Mouse (Mus musculus) myocyte (in vitro differentiated cells): ENCODE results near the gene Ctse. TPM values are rescaled to one million over a fixed set of nuclear protein-coding genes. Genes with fewer than 3 reads are reported as not detected.

Source experiments
- H3K27me3 ChIP-seq: one replicate; pipeline ENCODE4 v1.6.1; 2011; ENCODE audit not compliant: control insufficient read depth, insufficient read depth, insufficient read length
- H3K36me3 ChIP-seq: one replicate; pipeline ENCODE4 v1.6.1; 2011; ENCODE audit not compliant: control insufficient read depth, insufficient read depth
- H3K4me2 ChIP-seq: one replicate; pipeline ENCODE4 v1.6.1; 2011; ENCODE audit warnings: low read depth, control low read depth
- H3K4me3 ChIP-seq: one replicate; pipeline ENCODE4 v1.5.1; 2011; ENCODE audit warnings: mild to moderate bottlenecking, control low read depth, moderate library complexity
- H3K79me2 ChIP-seq: one replicate; pipeline ENCODE4 v1.6.1; 2011; ENCODE audit not compliant: control insufficient read depth, insufficient read depth
- H3ac ChIP-seq: one replicate; pipeline ENCODE4 v1.6.1; 2011; ENCODE audit not compliant: control insufficient read depth, insufficient read length
- CEBPB ChIP-seq: IDR thresholded peaks from 2 replicates; pipeline ENCODE4 v1.6.1; 2011; ENCODE audit warnings: mild to moderate bottlenecking, moderate library complexity; ENCODE audit not compliant: poor library complexity, insufficient read depth, severe bottlenecking
- E2F4 ChIP-seq: IDR thresholded peaks from one replicate; pipeline ENCODE4 v1.6.1; 2011; ENCODE audit warnings: mild to moderate bottlenecking, control low read depth, moderate library complexity; ENCODE audit not compliant: insufficient read depth
- MAX ChIP-seq: IDR thresholded peaks from one replicate; pipeline ENCODE4 v1.6.1; 2011; ENCODE audit warnings: low read depth, mild to moderate bottlenecking, control low read depth
- MYOD1 ChIP-seq, 3 experiments: IDR thresholded peaks; one replicate each; pipeline ENCODE4 v1.6.1; 2011; ENCODE audit warnings: control low read depth in 2 of 3, low read depth in 2 of 3, mild to moderate bottlenecking in 2 of 3, moderate library complexity in 1 of 3; ENCODE audit not compliant: insufficient read length in 2 of 3, control insufficient read depth in 1 of 3
- MYOG ChIP-seq, 3 experiments: IDR thresholded peaks; one replicate each; pipeline ENCODE4 v1.6.1; 2011; ENCODE audit warnings: control low read depth in 2 of 3, low read depth in 2 of 3, mild to moderate bottlenecking in 2 of 3; ENCODE audit not compliant: insufficient read length in 2 of 3, control insufficient read depth in 1 of 3, insufficient read depth in 1 of 3
- POLR2A ChIP-seq: IDR thresholded peaks from one replicate; pipeline ENCODE4 v1.6.1; 2011; ENCODE audit warnings: low read depth, mild to moderate bottlenecking, control low read depth, moderate library complexity; ENCODE audit not compliant: insufficient read length
- POLR2AphosphoS2 ChIP-seq: IDR thresholded peaks from one replicate; pipeline ENCODE4 v1.6.1; 2011; ENCODE audit warnings: low read depth, control low read depth; ENCODE audit not compliant: insufficient read length
- REST ChIP-seq: IDR thresholded peaks from one replicate; pipeline ENCODE4 v1.6.1; 2011; ENCODE audit warnings: mild to moderate bottlenecking, control low read depth, moderate library complexity; ENCODE audit not compliant: insufficient read depth, insufficient read length
- SRF ChIP-seq: IDR thresholded peaks from one replicate; pipeline ENCODE4 v1.6.1; 2011; ENCODE audit warnings: low read depth; ENCODE audit not compliant: control insufficient read depth, insufficient read length
- TCF12 ChIP-seq: IDR thresholded peaks from one replicate; pipeline ENCODE4 v1.6.1; 2011; ENCODE audit warnings: mild to moderate bottlenecking, control low read depth; ENCODE audit not compliant: poor library complexity, insufficient read depth, severe bottlenecking
- TCF3 ChIP-seq: IDR thresholded peaks from one replicate; pipeline ENCODE4 v1.6.1; 2011; ENCODE audit warnings: low read depth, control low read depth; ENCODE audit not compliant: insufficient read length
- USF1 ChIP-seq: IDR thresholded peaks from one replicate; pipeline ENCODE4 v1.6.1; 2011; ENCODE audit warnings: low read depth, mild to moderate bottlenecking, control low read depth, moderate library complexity
- polyA plus RNA-seq: library from polyadenylated mRNA; unstranded; fragments of >200 nt; fragmentation: generic; extraction: Trizol; gene quantifications from one replicate; pipeline ENCODE4 v1.2.1, GENCODE M21; 2012; ENCODE audit warnings: missing spikeins

The Ctse gene
- polyA plus RNA-seq, 1 experiment, result not detected

GRCm38 (mm10) chr1:131671113-131671512 lies 33.0 kb downstream of the Ctse start:
- no peaks in the 10 kb centered on the region for H3K36me3 ChIP-seq
- no peak overlapping the region for H3K4me2 ChIP-seq
- TF ChIP-seq TCF12 (no peak), E2F4 (no peak), POLR2AphosphoS2 (no peak), MAX (no peak), MYOD1 (IDR thresholded peaks at IDR 0.05; ENCODE audit: control insufficient read depth in 1 of 3, insufficient read length in 2 of 3, low read depth in 2 of 3) (no peak), MYOG (IDR thresholded peaks at IDR 0.05; ENCODE audit: control insufficient read depth in 1 of 3, insufficient read depth in 1 of 3, insufficient read length in 2 of 3, low read depth in 2 of 3) (no peak), TCF3 (no peak), SRF (no peak)
- no peaks in the 10 kb centered on the region for H3K27me3 ChIP-seq
- no peak overlapping the region for H3ac ChIP-seq
- H3K79me2 ChIP-seq, result no peaks in the 10 kb centered on the region
- no peak overlapping the region for H3K4me3 ChIP-seq

- TF ChIP-seq POLR2AphosphoS2, result no peak
- no peak for TF ChIP-seq MYOG (IDR thresholded peaks at IDR 0.05; ENCODE audit: control insufficient read depth in 1 of 3, insufficient read depth in 1 of 3, insufficient read length in 2 of 3, low read depth in 2 of 3)
- no peak for TF ChIP-seq E2F4
- TF ChIP-seq MAX, result no peak
- no peak for TF ChIP-seq USF1
- TF ChIP-seq SRF, result no peak
- no peak for TF ChIP-seq MYOD1 (IDR thresholded peaks at IDR 0.05; ENCODE audit: control insufficient read depth in 1 of 3, insufficient read length in 2 of 3, low read depth in 2 of 3)
- TF ChIP-seq TCF3, result no peak
- no peak for TF ChIP-seq CEBPB
- TF ChIP-seq POLR2A, result no peak
- no peak for TF ChIP-seq REST
- TF ChIP-seq TCF12, result no peak
Measured at GRCm38 (mm10) chr1:131672361-131672760, 34.3 kb downstream of the Ctse start.

DNA sequence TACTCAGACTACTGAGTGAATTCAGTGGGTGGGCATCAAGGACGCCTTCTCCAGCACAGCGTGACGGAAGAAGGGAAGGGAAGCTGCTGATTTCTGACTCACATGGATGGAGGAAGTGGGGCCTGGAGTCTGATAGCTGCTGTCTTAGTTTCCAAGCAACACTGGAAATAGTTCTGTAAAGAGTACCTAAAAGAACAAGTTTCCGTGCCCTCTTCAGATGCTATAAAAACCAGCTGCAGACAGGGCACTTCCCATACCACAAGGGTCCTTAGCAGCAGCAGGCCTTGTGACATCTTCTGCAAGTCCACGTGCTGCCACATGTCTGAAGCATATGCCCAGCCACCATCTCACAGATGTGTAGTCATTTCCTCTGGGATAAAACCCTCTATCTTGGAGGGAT lies 41.5 kb downstream of the Ctse start:
- Histone ChIP-seq H3K4me3 (no peak overlapping the region), H3K79me2 (no peaks in the 10 kb centered on the region), H3K36me3 (no peaks in the 10 kb centered on the region), H3ac (no peak overlapping the region), H3K4me2 (no peak overlapping the region), H3K27me3 (no peaks in the 10 kb centered on the region)
- TF ChIP-seq USF1 (no peak), REST (no peak), CEBPB (no peak), TCF12 (no peak)

More at GRCm38 (mm10) chr1:131672361-131672760, 34.3 kb downstream of the Ctse start:
- Histone ChIP-seq H3K36me3 (no peaks in the 10 kb centered on the region), H3K27me3 (no peaks in the 10 kb centered on the region), H3K4me3 (no peak overlapping the region), H3K4me2 (no peak overlapping the region), H3ac (no peak overlapping the region), H3K79me2 (no peaks in the 10 kb centered on the region)

DNA sequence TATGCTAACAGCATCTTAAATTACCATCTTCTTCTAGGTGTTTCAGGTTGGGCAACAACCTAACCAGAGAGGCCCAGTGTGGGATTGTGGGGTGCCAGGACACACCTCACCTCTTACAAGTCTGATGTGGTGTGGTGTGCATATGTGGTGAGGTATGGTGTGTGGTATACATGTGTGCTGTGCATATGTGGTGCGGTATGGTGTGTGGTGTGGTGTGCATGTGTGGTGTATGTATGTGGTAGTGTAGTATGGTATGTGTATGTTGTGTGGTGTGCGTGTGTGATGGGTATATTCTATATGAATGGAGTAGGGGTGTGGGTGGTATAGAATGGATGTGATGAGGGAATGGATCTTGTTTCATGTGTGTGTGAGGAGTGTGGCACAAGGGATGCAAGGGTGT lies 49.6 kb downstream of the Ctse start:
- Histone ChIP-seq H3K79me2 (no peaks in the 10 kb centered on the region), H3ac (no peak overlapping the region), H3K4me3 (no peak overlapping the region), H3K36me3 (no peaks in the 10 kb centered on the region), H3K27me3 (no peaks in the 10 kb centered on the region), H3K4me2 (no peak overlapping the region)
- TF ChIP-seq MYOG (IDR thresholded peaks at IDR 0.05; ENCODE audit: control insufficient read depth in 1 of 3, insufficient read depth in 1 of 3, insufficient read length in 2 of 3, low read depth in 2 of 3) (no peak), E2F4 (no peak), POLR2A (no peak), TCF3 (no peak), REST (no peak), POLR2AphosphoS2 (no peak), TCF12 (no peak), CEBPB (no peak)

DNA sequence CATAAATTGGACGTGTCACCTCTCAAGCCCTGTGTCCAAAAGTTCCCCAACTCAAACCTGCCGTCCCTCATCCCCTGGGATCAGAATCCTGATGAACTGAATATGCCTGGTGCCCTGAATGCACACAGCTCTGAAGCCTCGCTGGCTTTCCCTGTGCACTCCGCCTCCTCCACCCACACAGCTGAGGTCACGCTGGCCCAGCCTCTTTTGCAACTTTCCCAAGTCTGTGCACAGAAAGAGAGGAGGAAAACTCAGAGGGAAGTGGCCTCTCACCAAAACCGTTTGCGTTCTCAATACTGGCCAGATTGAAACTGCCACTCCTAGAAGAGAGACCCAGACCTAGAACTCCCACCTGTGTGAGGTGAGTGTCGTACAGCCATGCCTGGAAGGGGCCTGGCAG lies 50.4 kb downstream of the Ctse start, which contains the start of gene Rab7b:
Gene Rab7b, plus strand, starts transcription at position 221 of the 400 bp plus-strand sequence.
- no peaks in the 10 kb centered on the region for H3K27me3 ChIP-seq
- H3K4me2 ChIP-seq, result peak within 1 kb of the TSS; percentile 77
- TF ChIP-seq MAX (no peak), CEBPB (peak; percentile 57), REST (no peak)
- peak within 1 kb of the TSS; percentile 8 for H3K4me3 ChIP-seq
- no peaks in the 10 kb centered on the region for H3K36me3 ChIP-seq
- H3K79me2 ChIP-seq, result no peaks in the 10 kb centered on the region
- no peak within 1 kb of the TSS for H3ac ChIP-seq

DNA sequence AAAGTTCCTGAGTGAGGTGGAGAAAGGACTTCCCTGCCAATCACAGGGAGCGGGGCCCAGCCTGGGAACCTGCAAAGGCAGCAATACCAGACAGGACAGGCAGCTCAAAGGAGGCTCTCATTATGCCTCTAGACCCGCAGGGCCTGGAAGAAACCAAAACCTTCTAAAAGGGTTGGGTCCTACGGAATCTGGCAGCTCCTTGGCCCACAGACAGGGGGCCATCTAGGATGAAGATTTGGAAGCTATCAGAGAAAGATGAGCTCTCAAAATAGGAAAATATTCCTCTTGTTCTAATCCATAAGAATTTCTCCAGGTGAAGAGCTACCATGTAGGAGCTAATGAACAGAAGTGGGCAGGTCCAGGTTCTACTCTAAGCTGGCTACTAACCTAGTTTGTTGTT lies 50.9 kb downstream of the Ctse start:
- Histone ChIP-seq H3K79me2 (no peaks in the 10 kb centered on the region), H3K36me3 (no peaks in the 10 kb centered on the region), H3K4me3 (peak overlapping the region; percentile 8), H3K27me3 (no peaks in the 10 kb centered on the region), H3ac (no peak overlapping the region), H3K4me2 (peak overlapping the region; percentile 77)
- TF ChIP-seq TCF3 (no peak), CEBPB (no peak), MYOG (IDR thresholded peaks at IDR 0.05; ENCODE audit: control insufficient read depth in 1 of 3, insufficient read depth in 1 of 3, insufficient read length in 2 of 3, low read depth in 2 of 3) (no peak), POLR2AphosphoS2 (no peak), POLR2A (no peak), MYOD1 (IDR thresholded peaks at IDR 0.05; ENCODE audit: control insufficient read depth in 1 of 3, insufficient read length in 2 of 3, low read depth in 2 of 3) (no peak), SRF (no peak), TCF12 (no peak), E2F4 (no peak), MAX (no peak), USF1 (no peak), REST (no peak)
